Mouse (Mus musculus) kidney, embryonic 14.5 days (tissue): ENCODE data around the gene Atxn1. TPM values are rescaled to one million over a fixed set of nuclear protein-coding genes. Genes with fewer than 3 reads are reported as not detected.

ENCODE experiments used
- ATAC-seq: fragments of 200-750 bp; cut with Nextera tagmentation; 2 replicates; pipeline ENCODE4 v1.8.0; 2017; ENCODE audit warnings: moderate number of reproducible peaks, mild to moderate bottlenecking, moderate TSS enrichment, moderate library complexity; ENCODE audit not compliant: low FRiP score, low TSS enrichment
- H3K27ac ChIP-seq: fragments of 300-500 bp; sonication (generic); 2 replicates; pipeline ENCODE4 v1.5.1; 2014; ENCODE audit warnings: low read depth, mild to moderate bottlenecking, low read length, moderate library complexity, mixed read lengths
- H3K27me3 ChIP-seq: fragments of 300-500 bp; sonication (generic); 2 replicates; pipeline ENCODE4 v1.6.1; 2014; ENCODE audit warnings: mild to moderate bottlenecking, low read length; ENCODE audit not compliant: control insufficient read depth, insufficient read depth
- H3K36me3 ChIP-seq: fragments of 300-500 bp; sonication (generic); 2 replicates; pipeline ENCODE4 v1.6.1; 2014; ENCODE audit warnings: low read length, mixed read lengths; ENCODE audit not compliant: control insufficient read depth, insufficient read depth
- H3K4me1 ChIP-seq: fragments of 300-500 bp; sonication (generic); 2 replicates; pipeline ENCODE4 v1.6.1; 2014; ENCODE audit warnings: low read length, mixed read lengths; ENCODE audit not compliant: control insufficient read depth, insufficient read depth
- H3K4me2 ChIP-seq: fragments of 300-500 bp; sonication (generic); replicated peaks from 2 replicates; pipeline ENCODE4 v1.6.1; 2014; ENCODE audit warnings: low read depth, mild to moderate bottlenecking, low read length
- H3K4me3 ChIP-seq: fragments of 300-500 bp; sonication (generic); 2 replicates; pipeline ENCODE4 v1.5.1; 2014; ENCODE audit warnings: mild to moderate bottlenecking, low read length
- H3K9ac ChIP-seq: fragments of 300-500 bp; sonication (generic); 2 replicates; pipeline ENCODE4 v1.6.1; 2014; ENCODE audit warnings: low read depth, mild to moderate bottlenecking, low read length, moderate library complexity
- H3K9me3 ChIP-seq: fragments of 300-500 bp; sonication (generic); 2 replicates; pipeline ENCODE4 v1.6.1; 2016; ENCODE audit warnings: low read length; ENCODE audit not compliant: control insufficient read depth
- whole genome bisulfite sequencing: fragments of 180-500 bp; shearing (Covaris S2); extraction: QIAGEN DNeasy Blood & Tissue Kit; methylation state at CpG from one replicate; pipeline ENCODE4 v1.1.7; 2014; 5-methylcytosine and 5-hydroxymethylcytosine counted together
- polyA plus RNA-seq: library from polyadenylated mRNA; unstranded; fragments of >200 nt; fragmentation: Nextera tagmentation; extraction: Ambion mirVana; gene quantifications from 2 replicates; pipeline ENCODE4 v1.2.1, GENCODE M21; 2014

Atxn1 gene
- polyA plus RNA-seq, 1 experiment from 2014 or later = 4.0 TPM

- Histone ChIP-seq H3K27me3 (no peaks in the 10 kb centered on the region), H3K4me1 (no peaks in the 10 kb centered on the region), H3K9ac (no peak overlapping the region), H3K27ac (no peak overlapping the region), H3K4me3 (no peak overlapping the region), H3K9me3 (no peaks in the 10 kb centered on the region), H3K36me3 (no peaks in the 10 kb centered on the region), H3K4me2 (no peak overlapping the region)
- ATAC-seq = no peak
- WGBS = 82% methylated on average over 3 of the region's 3 CpGs
Observed at GRCm38 (mm10) chr13:45662216-45662615, 302.6 kb downstream of the Atxn1 start.

GRCm38 (mm10) chr13:45661283-45662185 is 303.3 kb downstream of the Atxn1 start:
- no peak for ATAC-seq
- Histone ChIP-seq H3K9me3 (no peaks in the 10 kb centered on the region), H3K9ac (no peak overlapping the region), H3K4me3 (no peak overlapping the region), H3K27ac (no peak overlapping the region), H3K36me3 (no peaks in the 10 kb centered on the region), H3K4me1 (no peaks in the 10 kb centered on the region), H3K4me2 (no peak overlapping the region), H3K27me3 (no peaks in the 10 kb centered on the region)
- WGBS = 85% methylated on average over 12 of the region's 12 CpGs

- Histone ChIP-seq H3K4me1 (no peaks in the 10 kb centered on the region), H3K4me2 (no peak overlapping the region), H3K9ac (no peak overlapping the region), H3K36me3 (no peaks in the 10 kb centered on the region), H3K27me3 (no peaks in the 10 kb centered on the region), H3K27ac (no peak overlapping the region), H3K9me3 (no peaks in the 10 kb centered on the region), H3K4me3 (no peak overlapping the region)
- no peak for ATAC-seq
- WGBS = 81% methylated on average over 4 of the region's 4 CpGs
Observed at GRCm38 (mm10) chr13:45659813-45660212, 305.0 kb downstream of the Atxn1 start.

- Histone ChIP-seq H3K4me1 (no peaks in the 10 kb centered on the region), H3K27ac (no peak overlapping the region), H3K4me3 (no peak overlapping the region), H3K36me3 (no peaks in the 10 kb centered on the region), H3K27me3 (no peaks in the 10 kb centered on the region), H3K4me2 (no peak overlapping the region), H3K9me3 (no peaks in the 10 kb centered on the region), H3K9ac (no peak overlapping the region)
- WGBS = 91% methylated on average over 5 of the region's 5 CpGs
- ATAC-seq = no peak
Observed at GRCm38 (mm10) chr13:45658343-45658742, 306.5 kb downstream of the Atxn1 start.

GRCm38 (mm10) chr13:45657176-45657575 is 307.6 kb downstream of the Atxn1 start:
- no peaks in the 10 kb centered on the region for H3K4me1 ChIP-seq
- WGBS = 92% methylated on average over 1 of the region's 1 CpGs
- H3K4me2 ChIP-seq = no peak overlapping the region
- ATAC-seq = no peak
- H3K9me3 ChIP-seq = no peaks in the 10 kb centered on the region
- no peak overlapping the region for H3K9ac ChIP-seq
- H3K36me3 ChIP-seq = no peaks in the 10 kb centered on the region
- H3K27ac ChIP-seq = no peak overlapping the region
- no peak overlapping the region for H3K4me3 ChIP-seq
- H3K27me3 ChIP-seq = no peaks in the 10 kb centered on the region

GRCm38 (mm10) chr13:45651652-45652241 is 313.1 kb downstream of the Atxn1 start:
- no peaks in the 10 kb centered on the region; the same call in 1 of the 2 replicates for H3K9me3 ChIP-seq
- no peaks in the 10 kb centered on the region for H3K36me3 ChIP-seq
- H3K27ac ChIP-seq = no peak overlapping the region
- no peak overlapping the region for H3K4me3 ChIP-seq
- 83% methylated on average over 10 of the region's 10 CpGs for WGBS
- H3K27me3 ChIP-seq = no peaks in the 10 kb centered on the region
- H3K9ac ChIP-seq = no peak overlapping the region
- no peak overlapping the region for H3K4me2 ChIP-seq
- ATAC-seq = no peak
- no peaks in the 10 kb centered on the region for H3K4me1 ChIP-seq

- Histone ChIP-seq H3K9ac (no peak overlapping the region), H3K9me3 (no peaks in the 10 kb centered on the region; the same call in 1 of the 2 replicates), H3K27ac (no peak overlapping the region), H3K36me3 (no peaks in the 10 kb centered on the region), H3K4me1 (no peaks in the 10 kb centered on the region), H3K27me3 (no peaks in the 10 kb centered on the region), H3K4me3 (no peak overlapping the region), H3K4me2 (no peak overlapping the region)
- no peak for ATAC-seq
- 59% methylated on average over 4 of the region's 4 CpGs for WGBS
Observed at GRCm38 (mm10) chr13:45649197-45649812, 315.5 kb downstream of the Atxn1 start.

- Histone ChIP-seq H3K4me1 (no peaks in the 10 kb centered on the region), H3K27ac (no peak overlapping the region), H3K9ac (no peak overlapping the region), H3K4me3 (no peak overlapping the region), H3K4me2 (no peak overlapping the region), H3K36me3 (no peaks in the 10 kb centered on the region), H3K27me3 (no peaks in the 10 kb centered on the region), H3K9me3 (no peaks in the 10 kb centered on the region; the same call in 1 of the 2 replicates)
- ATAC-seq = no peak
- WGBS = 68% methylated on average over 6 of the region's 6 CpGs
Observed at GRCm38 (mm10) chr13:45643780-45644395, 320.9 kb downstream of the Atxn1 start.
